8 mouse cellular contexts compared by ENCODE assay signal in the genomic region with DNA sequence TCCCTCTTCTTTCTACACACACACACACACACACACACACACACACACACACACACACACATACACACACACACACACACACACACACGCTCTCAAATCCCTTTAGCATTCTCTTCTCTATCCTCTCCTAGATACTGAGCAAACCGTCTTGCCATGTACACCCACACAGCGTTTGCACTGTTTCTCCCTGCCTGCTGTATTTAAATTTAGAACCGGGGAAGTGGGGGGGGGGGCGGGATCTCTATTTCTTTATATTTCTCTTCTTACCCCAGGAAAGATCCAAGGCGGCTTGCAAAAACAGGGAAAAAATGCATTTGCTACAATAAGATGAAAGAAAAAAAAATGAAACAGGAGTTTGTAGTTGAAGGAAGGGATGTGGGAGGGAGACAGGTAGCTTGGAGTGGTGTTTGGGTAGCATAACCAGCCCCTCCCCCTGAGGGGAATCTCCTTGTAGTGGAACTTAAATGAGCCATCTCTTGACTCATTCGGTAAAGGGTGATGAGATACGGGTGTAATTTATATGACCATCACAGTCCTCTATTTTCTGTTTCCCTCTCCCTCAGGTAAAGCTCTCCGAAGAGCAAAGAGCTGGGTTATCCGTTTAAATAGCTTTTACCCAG. TPM values are rescaled to one million over a fixed set of nuclear protein-coding genes. Genes with fewer than 3 reads are reported as not detected.
A peak's percentile ranks its signal among the peaks of the same experiment; 100 is the strongest.
DNase-seq lines count a peak whose midpoint lies in the region; ATAC-seq and TF ChIP-seq lines count a peak whose summit lies in the region.

No protein-coding gene starts in this region.

- H3K4me1 ChIP-seq in embryonic facial prominence, embryonic 12.5 days = peaks cover 12% of the 10 kb centered on the region; the same call in 1 of the 2 replicates
- H3K4me1 ChIP-seq in limb, embryonic 11.5 days (ENCODE audit: control insufficient read depth, insufficient read depth, low read length) = peaks cover 2% of the 10 kb centered on the region; the same call in 1 of the 2 replicates

- no peaks in the 10 kb centered on the region for H3K27me3 ChIP-seq in embryonic facial prominence, embryonic 12.5 days
- H3K27me3 ChIP-seq in limb, embryonic 11.5 days (ENCODE audit: control insufficient read depth, insufficient read depth, low read length) = no peaks in the 10 kb centered on the region

- peak overlapping the region; percentile 78 for H3K4me2 ChIP-seq in embryonic facial prominence, embryonic 12.5 days (replicated peaks)
- peak overlapping the region; percentile 74 for H3K4me2 ChIP-seq in limb, embryonic 11.5 days (ENCODE audit: low read depth, severe bottlenecking)

- intact Hi-C loops in gastrocnemius, adult 2 months (cut with DNase I) = no loop called here

- peak overlapping the region; percentile 83 for H3K9ac ChIP-seq in embryonic facial prominence, embryonic 12.5 days
- H3K9ac ChIP-seq in limb, embryonic 11.5 days (ENCODE audit: low read length) = no peak overlapping the region; the same call in 1 of the 2 replicates

- H3K27ac ChIP-seq in gastrocnemius, adult 2 months = no peak overlapping the region
- peak overlapping the region; percentile 65; the same call in 1 of the 2 replicates for H3K27ac ChIP-seq in embryonic facial prominence, embryonic 12.5 days
- no peak overlapping the region for H3K27ac ChIP-seq in limb, embryonic 11.5 days (replicated peaks; ENCODE audit: low read depth, low read length)

- ATAC-seq in embryonic facial prominence, embryonic 12.5 days (ENCODE audit: insufficient number of reproducible peaks, insufficient read depth, low FRiP score, low TSS enrichment) = no peak
- no peak for ATAC-seq in limb, embryonic 11.5 days (ENCODE audit: insufficient number of reproducible peaks, low FRiP score, low TSS enrichment, low read depth)
- ATAC-seq in activated CD4-positive, CD25-positive, alpha-beta regulatory T cell, adult 4 months = no peak

- H3K36me3 ChIP-seq in embryonic facial prominence, embryonic 12.5 days = no peaks in the 10 kb centered on the region
- H3K36me3 ChIP-seq in limb, embryonic 11.5 days (ENCODE audit: control insufficient read depth, insufficient read depth, low read length) = no peaks in the 10 kb centered on the region

- no peak for TF ChIP-seq CTCF in gastrocnemius, adult 2 months (IDR thresholded peaks at IDR 0.05)

- WGBS in embryonic facial prominence, embryonic 12.5 days = 13% methylated on average over 10 of the region's 10 CpGs
- WGBS in limb, embryonic 11.5 days = 17% methylated on average over 10 of the region's 10 CpGs

- no peak for DNase-seq in gastrocnemius, adult 2 months
- no peak for DNase-seq in gastrocnemius, postnatal 4 days (ENCODE audit: low spot score in 2 of 2)
- DNase-seq in 3T3-L1 (ENCODE audit: low read depth, low spot score) = peak; percentile 67
- DNase-seq in limb, embryonic 11.5 days (ENCODE audit: low spot score) = no peak
- DNase-seq in right cerebral cortex, postnatal 10 days (ENCODE audit: low spot score in 2 of 2) = peak; percentile 57 to 66
- no peak for DNase-seq in spleen, adult 18-20 months

- H3K9me3 ChIP-seq in embryonic facial prominence, embryonic 12.5 days = no peaks in the 10 kb centered on the region
- no peaks in the 10 kb centered on the region for H3K9me3 ChIP-seq in limb, embryonic 11.5 days (ENCODE audit: control insufficient read depth, low read length)

- H3K4me3 ChIP-seq in gastrocnemius, adult 2 months = peak overlapping the region; percentile 86
- H3K4me3 ChIP-seq in embryonic facial prominence, embryonic 12.5 days = peak overlapping the region; percentile 64
- H3K4me3 ChIP-seq in limb, embryonic 11.5 days (ENCODE audit: low read depth, low read length) = peak overlapping the region; percentile 65

RNA-seq across cellular contexts. Expression of gene Fam171b, which starts 0.9 kb away (rescaled TPM):
- total RNA-seq in gastrocnemius, adult 2 months (2021) = 1 to 10 TPM in 1 of 2 experiments, under 1 TPM in 1; 0.79 to 1.4 TPM
- total RNA-seq in gastrocnemius, postnatal 4 days (2021) = 1 to 10 TPM; 7.3 to 9.3 TPM
- polyA plus RNA-seq in embryonic facial prominence, embryonic 12.5 days (2016; fragmentation: Nextera tagmentation; extraction: Ambion mirVana) = 22.7 and 24.8 TPM in 2 replicates
- 20.1 and 20.4 TPM in 2 replicates for polyA plus RNA-seq in limb, embryonic 11.5 days (2014; fragmentation: Nextera tagmentation; extraction: Ambion mirVana)
- under 1 TPM; 0.20 to 0.65 TPM for polyA plus RNA-seq in activated CD4-positive, CD25-positive, alpha-beta regulatory T cell, adult 4 months (2017; shearing (Covaris generic))

Comparison
In these comparisons a context has a peak if more than half of its experiments do, and no peak if none do; other contexts are left out.
1. DNase-seq: peak in 3T3-L1 (single experiment) and right cerebral cortex, postnatal 10 days (2 of 2); none in gastrocnemius, adult 2 months (single experiment), gastrocnemius, postnatal 4 days (0 of 2), limb, embryonic 11.5 days (single experiment) and spleen, adult 18-20 months (0 of 2).
2. RNA of gene Fam171b, which starts 0.9 kb away (polyA plus RNA-seq): 22.7 to 24.8 TPM in embryonic facial prominence, embryonic 12.5 days and 20.1 to 20.4 TPM in limb, embryonic 11.5 days; 0.20 to 0.65 TPM in activated CD4-positive, CD25-positive, alpha-beta regulatory T cell, adult 4 months; every median in the first group is over 10 times any median in the second.
3. Peak in every context shown above with its lines, with median percentiles within 50 percentile points of each other: H3K4me3 ChIP-seq.